Mouse (Mus musculus) hindbrain, embryonic 14.5 days (tissue): Measurements from ENCODE around the gene Kdelr3. TPM values are rescaled to one million over a fixed set of nuclear protein-coding genes. Genes with fewer than 3 reads are reported as not detected.

Experiments
- ATAC-seq: fragments of 200-750 bp; cut with Nextera tagmentation; 2 replicates; pipeline ENCODE4 v1.8.0; 2017; ENCODE audit warnings: moderate number of reproducible peaks, mild to moderate bottlenecking, moderate TSS enrichment, moderate library complexity; ENCODE audit not compliant: low FRiP score
- DNase-seq: peaks from one replicate; pipeline ENCODE4 v3.0.0-alpha.2; 2015; ENCODE audit warnings: low spot score
- H3K27ac ChIP-seq: fragments of 300-500 bp; sonication (generic); 2 replicates; pipeline ENCODE4 v1.5.1; 2014; ENCODE audit warnings: mild to moderate bottlenecking, moderate library complexity
- H3K27me3 ChIP-seq: fragments of 300-500 bp; sonication (generic); 2 replicates; pipeline ENCODE4 v1.6.1; 2014; ENCODE audit warnings: mild to moderate bottlenecking, low read length, mixed read lengths; ENCODE audit not compliant: control insufficient read depth, insufficient read depth
- H3K36me3 ChIP-seq: fragments of 300-500 bp; sonication (generic); replicated peaks from 2 replicates; pipeline ENCODE4 v1.6.1; 2014; ENCODE audit not compliant: control insufficient read depth, insufficient read depth
- H3K4me1 ChIP-seq: fragments of 300-500 bp; sonication (generic); replicated peaks from 2 replicates; pipeline ENCODE4 v1.6.1; 2014; ENCODE audit warnings: antibody characterized with exemption, low read length, mixed read lengths; ENCODE audit not compliant: control insufficient read depth, insufficient read depth
- H3K4me2 ChIP-seq: fragments of 300-500 bp; sonication (generic); replicated peaks from 2 replicates; pipeline ENCODE4 v1.6.1; 2014; ENCODE audit warnings: mild to moderate bottlenecking, moderate library complexity
- H3K4me3 ChIP-seq: fragments of 300-500 bp; sonication (generic); replicated peaks from 2 replicates; pipeline ENCODE4 v1.5.1; 2014; ENCODE audit warnings: mild to moderate bottlenecking, low read length
- H3K9ac ChIP-seq: fragments of 300-500 bp; sonication (generic); 2 replicates; pipeline ENCODE4 v1.6.1; 2014
- H3K9me3 ChIP-seq: fragments of 300-500 bp; sonication (generic); 2 replicates; pipeline ENCODE4 v1.6.1; 2016; ENCODE audit warnings: low read length; ENCODE audit not compliant: control insufficient read depth
- WGBS: fragments of 180-500 bp; shearing (Covaris S2); extraction: QIAGEN DNeasy Blood & Tissue Kit; methylation state at CpG from one replicate; pipeline ENCODE4 v1.1.7; 2014; 5-methylcytosine and 5-hydroxymethylcytosine counted together
- polyA plus RNA-seq: library from polyadenylated mRNA; unstranded; fragments of >200 nt; fragmentation: Nextera tagmentation; extraction: Ambion mirVana; gene quantifications from 2 replicates; pipeline ENCODE4 v1.2.1, GENCODE M21; 2014

Gene Kdelr3
- polyA plus RNA-seq, 1 experiment from 2014 or later = 10.1 TPM

- Histone ChIP-seq H3K27ac (peak within 1 kb of the TSS; percentile 99), H3K27me3 (no peaks in the 10 kb centered on the region), H3K4me3 (peak within 1 kb of the TSS; percentile 59), H3K9me3 (no peaks in the 10 kb centered on the region), H3K36me3 (peaks cover 29% of the 10 kb centered on the region), H3K4me1 (peaks cover 23% of the 10 kb centered on the region), H3K9ac (peak within 1 kb of the TSS; percentile 92), H3K4me2 (peak within 1 kb of the TSS; percentile 92)
- peak; percentile 100 for DNase-seq
- 2% methylated on average over 79 of the region's 84 CpGs for WGBS
- peak; percentile 98 for ATAC-seq
Observed at GRCm38 (mm10) chr15:79546410-79547288, 30.4 kb downstream of the Kdelr3 start, which contains the start of gene Ddx17. Gene Ddx17 (minus strand): TSS chr15:79546741.

DNA sequence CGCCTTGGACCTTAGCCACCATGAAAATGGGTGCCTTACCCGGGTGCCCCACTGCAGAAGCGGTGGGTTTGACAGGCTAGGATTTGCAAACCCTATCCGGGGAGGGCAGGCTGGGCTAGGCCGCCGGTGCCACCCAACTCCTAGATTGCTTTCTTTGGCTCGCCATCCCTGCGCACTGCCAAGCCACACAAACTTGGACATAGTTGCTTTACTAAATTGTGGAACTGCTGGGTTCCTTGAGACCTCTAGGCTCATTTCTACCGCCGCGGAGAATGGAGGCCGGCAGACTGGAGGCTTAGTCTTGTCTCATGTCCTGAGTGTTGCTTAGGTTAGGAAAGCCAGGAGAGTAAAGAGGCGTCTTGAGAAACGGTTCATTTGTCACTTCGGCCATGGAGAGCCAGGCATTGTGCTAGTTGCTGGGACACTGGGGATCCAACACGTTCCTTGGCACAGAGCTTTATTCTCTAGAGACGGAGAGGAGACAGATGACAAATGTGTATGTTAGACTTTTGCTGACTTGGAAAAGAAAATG is 31.1 kb downstream of the Kdelr3 start:
- WGBS = 74% methylated on average over 17 of the region's 17 CpGs
- ATAC-seq = no peak

DNA sequence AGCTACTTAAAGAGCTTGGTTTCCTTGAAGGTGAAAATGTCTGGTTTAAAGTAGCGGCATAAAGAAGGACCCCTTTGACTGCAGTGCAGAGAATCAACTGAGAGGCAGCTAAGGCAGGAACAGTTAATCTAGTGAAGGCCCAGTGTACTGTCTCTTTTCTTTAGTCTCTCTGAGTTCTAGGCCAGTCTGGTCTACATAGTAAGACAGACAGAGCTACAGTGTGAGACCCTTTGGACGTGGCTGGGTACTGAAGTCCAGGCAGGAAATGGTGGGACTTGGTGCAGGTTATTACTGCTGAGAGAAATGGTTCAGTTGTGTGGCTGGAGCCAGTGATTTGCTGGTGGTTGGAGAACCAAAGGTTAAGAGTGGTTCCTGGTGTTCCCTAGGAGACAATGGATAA is 32.0 kb downstream of the Kdelr3 start:
- Histone ChIP-seq H3K36me3 (peaks cover 13% of the 10 kb centered on the region), H3K4me1 (peaks cover 23% of the 10 kb centered on the region), H3K4me2 (no peak overlapping the region), H3K9me3 (no peaks in the 10 kb centered on the region), H3K27me3 (no peaks in the 10 kb centered on the region), H3K9ac (no peak overlapping the region), H3K4me3 (no peak overlapping the region), H3K27ac (no peak overlapping the region)
- no peak for DNase-seq
- WGBS = 98% methylated on average over 2 of the region's 2 CpGs
- ATAC-seq = no peak

More for the DNA sequence above, 31.1 kb downstream of the Kdelr3 start:
- Histone ChIP-seq H3K9me3 (no peaks in the 10 kb centered on the region), H3K9ac (peak overlapping the region; percentile 65), H3K4me1 (peaks cover 23% of the 10 kb centered on the region), H3K36me3 (peaks cover 22% of the 10 kb centered on the region), H3K4me3 (peak overlapping the region; percentile 59), H3K27ac (peak overlapping the region; percentile 99), H3K27me3 (no peaks in the 10 kb centered on the region), H3K4me2 (peak overlapping the region; percentile 55)
- DNase-seq = no peak

GRCm38 (mm10) chr15:79552566-79552965 is 36.4 kb downstream of the Kdelr3 start:
- H3K27ac ChIP-seq = no peak overlapping the region
- no peaks in the 10 kb centered on the region for H3K27me3 ChIP-seq
- H3K9me3 ChIP-seq = no peaks in the 10 kb centered on the region
- no peak overlapping the region for H3K4me2 ChIP-seq
- no peaks in the 10 kb centered on the region for H3K4me1 ChIP-seq
- no peak overlapping the region for H3K9ac ChIP-seq
- H3K4me3 ChIP-seq = no peak overlapping the region
- 80% methylated on average over 5 of the region's 5 CpGs for WGBS
- no peaks in the 10 kb centered on the region for H3K36me3 ChIP-seq
- DNase-seq = no peak
- ATAC-seq = no peak

DNA sequence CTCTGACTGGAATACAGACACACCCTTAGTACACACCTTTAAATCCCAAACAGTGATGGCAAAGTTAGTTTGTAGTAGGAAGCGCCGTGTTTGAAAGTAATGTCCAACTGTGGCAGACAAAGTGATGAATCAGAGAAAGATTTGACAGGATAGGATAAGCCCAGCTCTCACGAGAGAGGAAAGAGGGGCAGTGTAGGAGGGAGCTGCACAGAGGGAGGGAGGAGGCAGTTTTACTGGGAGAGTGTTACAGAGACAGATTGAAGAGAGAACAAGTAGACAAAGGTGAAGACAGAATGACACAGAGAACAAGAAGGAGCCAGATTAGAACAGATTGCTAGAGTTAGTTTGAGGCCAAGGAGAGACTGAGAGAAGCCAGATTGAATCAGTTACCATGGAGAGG is 43.4 kb downstream of the Kdelr3 start:
- ATAC-seq = no peak
- no peaks in the 10 kb centered on the region for H3K9me3 ChIP-seq
- H3K4me3 ChIP-seq = no peak overlapping the region
- no peak overlapping the region for H3K9ac ChIP-seq
- H3K27ac ChIP-seq = no peak overlapping the region
- H3K36me3 ChIP-seq = no peaks in the 10 kb centered on the region
- H3K4me1 ChIP-seq = no peaks in the 10 kb centered on the region
- no peak overlapping the region for H3K4me2 ChIP-seq
- DNase-seq = no peak
- H3K27me3 ChIP-seq = no peaks in the 10 kb centered on the region
- 78% methylated on average over 3 of the region's 3 CpGs for WGBS

DNA sequence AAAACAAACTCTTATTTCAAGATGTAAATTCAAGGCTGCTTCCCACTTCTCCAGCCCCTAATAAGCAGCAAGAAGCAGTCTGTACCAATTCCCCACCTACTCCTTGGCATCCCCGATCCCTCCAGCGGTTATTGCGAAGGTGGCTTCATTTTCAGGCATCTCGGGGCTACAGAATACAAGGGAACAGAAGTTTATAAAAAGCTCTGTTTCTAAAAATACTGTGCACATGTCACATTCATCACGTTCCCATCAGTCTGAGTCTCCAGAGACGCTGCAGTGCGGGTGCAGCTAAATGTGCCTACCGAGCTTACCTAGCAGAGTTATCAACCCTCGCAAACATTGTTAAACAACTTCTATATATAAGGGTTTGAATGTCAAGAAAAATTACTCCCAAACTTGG is 46.2 kb downstream of the Kdelr3 start:
- no peaks in the 10 kb centered on the region for H3K4me1 ChIP-seq
- ATAC-seq = no peak
- no peak overlapping the region for H3K4me3 ChIP-seq
- no peak overlapping the region for H3K9ac ChIP-seq
- H3K27me3 ChIP-seq = no peaks in the 10 kb centered on the region
- no peak for DNase-seq
- H3K27ac ChIP-seq = no peak overlapping the region
- H3K36me3 ChIP-seq = no peaks in the 10 kb centered on the region
- H3K4me2 ChIP-seq = no peak overlapping the region
- H3K9me3 ChIP-seq = no peaks in the 10 kb centered on the region
- 89% methylated on average over 9 of the region's 9 CpGs for WGBS

GRCm38 (mm10) chr15:79575543-79576222 is 59.5 kb downstream of the Kdelr3 start:
- 61% methylated on average over 1 of the region's 1 CpGs for WGBS
- DNase-seq = no peak
- H3K9ac ChIP-seq = no peak overlapping the region
- no peaks in the 10 kb centered on the region for H3K4me1 ChIP-seq
- no peaks in the 10 kb centered on the region for H3K36me3 ChIP-seq
- no peak overlapping the region for H3K4me2 ChIP-seq
- ATAC-seq = no peak
- no peak overlapping the region for H3K4me3 ChIP-seq
- no peaks in the 10 kb centered on the region for H3K9me3 ChIP-seq
- H3K27me3 ChIP-seq = no peaks in the 10 kb centered on the region
- no peak overlapping the region for H3K27ac ChIP-seq

GRCm38 (mm10) chr15:79576947-79577346 is 60.7 kb downstream of the Kdelr3 start:
- Histone ChIP-seq H3K4me2 (no peak overlapping the region), H3K36me3 (no peaks in the 10 kb centered on the region), H3K27me3 (no peaks in the 10 kb centered on the region), H3K9ac (no peak overlapping the region), H3K9me3 (no peaks in the 10 kb centered on the region), H3K4me1 (no peaks in the 10 kb centered on the region), H3K27ac (no peak overlapping the region), H3K4me3 (no peak overlapping the region)
- ATAC-seq (no peak), DNase-seq (no peak)
- 91% methylated on average over 2 of the region's 2 CpGs for WGBS
